ENCODE assay signal across 17 mouse cellular contexts in genomic region chr9:52152076-52152826, GRCm38 (mm10). TPM values are rescaled to one million over a fixed set of nuclear protein-coding genes. Genes with fewer than 3 reads are reported as not detected.
DNase-seq lines count a peak whose midpoint lies in the region; ATAC-seq and TF ChIP-seq lines count a peak whose summit lies in the region.
"Had no signal": no experiment of that assay in that cellular context is flagged by ENCODE, and none has a peak within 500 bp of the region (broad histone marks: within the 10 kb centered on the region; RNA-seq: fewer than 3 reads in every experiment).

No protein-coding gene starts in this region.

- no peaks in the 10 kb centered on the region for H3K9me3 ChIP-seq in forebrain, embryonic 10.5 days
- no peaks in the 10 kb centered on the region for H3K9me3 ChIP-seq in forebrain, embryonic 16.5 days (ENCODE audit: control insufficient read depth, low read length)
- no peaks in the 10 kb centered on the region for H3K9me3 ChIP-seq in forebrain, embryonic 12.5 days
- no peaks in the 10 kb centered on the region for H3K9me3 ChIP-seq in midbrain, embryonic 12.5 days
- no peaks in the 10 kb centered on the region for H3K9me3 ChIP-seq in neural tube, embryonic 15.5 days (replicated peaks)
- H3K9me3 ChIP-seq in intestine, embryonic 16.5 days (ENCODE audit: control insufficient read depth, low read length): no peaks in the 10 kb centered on the region
- H3K9me3 ChIP-seq: limb, embryonic 10.5 days; stomach, embryonic 15.5 days had no signal

- TF ChIP-seq POLR2A in thymus, adult 2 months (IDR thresholded peaks at IDR 0.05; ENCODE audit: control insufficient read depth, extremely low read depth, insufficient read depth, low read length, poor library complexity): no peak

- no peak overlapping the region for H3K4me2 ChIP-seq in forebrain, embryonic 16.5 days (ENCODE audit: low read length)
- H3K4me2 ChIP-seq in forebrain, embryonic 12.5 days: no peak overlapping the region
- no peak overlapping the region for H3K4me2 ChIP-seq in midbrain, embryonic 12.5 days (replicated peaks)
- no peak overlapping the region for H3K4me2 ChIP-seq in neural tube, embryonic 15.5 days
- H3K4me2 ChIP-seq in intestine, embryonic 16.5 days (ENCODE audit: low read depth, low read length): no peak overlapping the region
- H3K4me2 ChIP-seq: liver, embryonic 11.5 days; stomach, embryonic 15.5 days had no signal

- 38% methylated on average over 6 of the region's 6 CpGs for WGBS in forebrain, embryonic 10.5 days
- 35% methylated on average over 6 of the region's 6 CpGs for WGBS in forebrain, embryonic 16.5 days
- 29% methylated on average over 6 of the region's 6 CpGs for WGBS in forebrain, embryonic 12.5 days
- 26% methylated on average over 6 of the region's 6 CpGs for WGBS in midbrain, embryonic 12.5 days
- WGBS in neural tube, embryonic 15.5 days: 33% methylated on average over 6 of the region's 6 CpGs
- WGBS in intestine, embryonic 16.5 days: 76% methylated on average over 6 of the region's 6 CpGs
- WGBS in thymus, adult 2 months: 92% methylated on average over 6 of the region's 6 CpGs

- peaks cover 78% of the 10 kb centered on the region for H3K4me1 ChIP-seq in forebrain, embryonic 10.5 days
- peaks cover 29% of the 10 kb centered on the region for H3K4me1 ChIP-seq in forebrain, embryonic 16.5 days (replicated peaks; ENCODE audit: control insufficient read depth, insufficient read depth, low read length)
- H3K4me1 ChIP-seq in forebrain, embryonic 12.5 days: peaks cover 56% of the 10 kb centered on the region
- peaks cover 54% of the 10 kb centered on the region for H3K4me1 ChIP-seq in midbrain, embryonic 12.5 days
- H3K4me1 ChIP-seq in neural tube, embryonic 15.5 days: peaks cover 48% of the 10 kb centered on the region
- peaks cover 8% of the 10 kb centered on the region for H3K4me1 ChIP-seq in intestine, embryonic 16.5 days (ENCODE audit: control insufficient read depth, insufficient read depth, low read length)
- H3K4me1 ChIP-seq in thymus, adult 2 months (replicated peaks; ENCODE audit: control insufficient read depth, insufficient read depth, low read length): no peaks in the 10 kb centered on the region
- H3K4me1 ChIP-seq: stomach, embryonic 15.5 days had no signal

- no peak for ATAC-seq in forebrain, embryonic 16.5 days
- ATAC-seq in forebrain, embryonic 12.5 days (ENCODE audit: low FRiP score): no peak
- no peak for ATAC-seq in midbrain, embryonic 12.5 days (ENCODE audit: low FRiP score, low read depth)
- ATAC-seq in neural tube, embryonic 15.5 days (ENCODE audit: low FRiP score): no peak
- no peak for ATAC-seq in intestine, embryonic 16.5 days

- no peak overlapping the region for H3K9ac ChIP-seq in forebrain, embryonic 16.5 days (replicated peaks; ENCODE audit: low read depth, low read length)
- no peak overlapping the region for H3K9ac ChIP-seq in forebrain, embryonic 12.5 days
- H3K9ac ChIP-seq in midbrain, embryonic 12.5 days (replicated peaks): no peak overlapping the region
- no peak overlapping the region for H3K9ac ChIP-seq in neural tube, embryonic 15.5 days (replicated peaks)
- H3K9ac ChIP-seq in intestine, embryonic 16.5 days (ENCODE audit: low read depth, low read length): no peak overlapping the region
- H3K9ac ChIP-seq: stomach, embryonic 15.5 days had no signal

- no peaks in the 10 kb centered on the region for H3K36me3 ChIP-seq in forebrain, embryonic 10.5 days (replicated peaks)
- H3K36me3 ChIP-seq in forebrain, embryonic 16.5 days (ENCODE audit: control insufficient read depth, insufficient read depth): no peaks in the 10 kb centered on the region
- no peaks in the 10 kb centered on the region for H3K36me3 ChIP-seq in forebrain, embryonic 12.5 days (replicated peaks)
- no peaks in the 10 kb centered on the region for H3K36me3 ChIP-seq in midbrain, embryonic 12.5 days
- no peaks in the 10 kb centered on the region for H3K36me3 ChIP-seq in neural tube, embryonic 15.5 days
- no peaks in the 10 kb centered on the region for H3K36me3 ChIP-seq in intestine, embryonic 16.5 days (ENCODE audit: control insufficient read depth, insufficient read depth, low read length)
- H3K36me3 ChIP-seq in thymus, adult 2 months (ENCODE audit: control insufficient read depth, insufficient read depth, low read length): no peaks in the 10 kb centered on the region
- H3K36me3 ChIP-seq: limb, embryonic 10.5 days; stomach, embryonic 15.5 days had no signal

- DNase-seq in forebrain, embryonic 10.5 days (ENCODE audit: extremely low spot score, low spot score): no peak
- no peak for DNase-seq in cerebellum, postnatal 25 days
- no peak for DNase-seq in thymus, adult 2 months
- DNase-seq: cerebellum, adult 9-11 months; gastrocnemius, adult 2 months; heart, adult 18-20 months; kidney, postnatal 4 days; lung, adult 2 months had no signal

- no peaks in the 10 kb centered on the region for H3K27me3 ChIP-seq in forebrain, embryonic 10.5 days (ENCODE audit: poor library complexity, severe bottlenecking)
- H3K27me3 ChIP-seq in forebrain, embryonic 16.5 days (replicated peaks; ENCODE audit: control insufficient read depth, insufficient read depth, low read length): no peaks in the 10 kb centered on the region
- H3K27me3 ChIP-seq in forebrain, embryonic 12.5 days: no peaks in the 10 kb centered on the region
- H3K27me3 ChIP-seq in midbrain, embryonic 12.5 days: no peaks in the 10 kb centered on the region
- H3K27me3 ChIP-seq in neural tube, embryonic 15.5 days (replicated peaks): no peaks in the 10 kb centered on the region
- H3K27me3 ChIP-seq in intestine, embryonic 16.5 days (replicated peaks; ENCODE audit: control insufficient read depth, insufficient read depth, low read length): no peaks in the 10 kb centered on the region
- H3K27me3 ChIP-seq in thymus, adult 2 months (ENCODE audit: control insufficient read depth, insufficient read depth, low read length): no peaks in the 10 kb centered on the region
- H3K27me3 ChIP-seq: stomach, embryonic 15.5 days had no signal

- no peak for TF ChIP-seq CTCF in thymus, adult 2 months (IDR thresholded peaks at IDR 0.05; ENCODE audit: borderline replicate concordance, control insufficient read depth, extremely low read depth, insufficient read depth, low read length, poor library complexity)

- no peak overlapping the region; the same call in 1 of the 2 replicates for H3K4me3 ChIP-seq in forebrain, embryonic 10.5 days
- no peak overlapping the region for H3K4me3 ChIP-seq in forebrain, embryonic 16.5 days (replicated peaks; ENCODE audit: low read length)
- no peak overlapping the region for H3K4me3 ChIP-seq in forebrain, embryonic 12.5 days (replicated peaks)
- H3K4me3 ChIP-seq in midbrain, embryonic 12.5 days: no peak overlapping the region
- H3K4me3 ChIP-seq in neural tube, embryonic 15.5 days (replicated peaks): no peak overlapping the region
- no peak overlapping the region for H3K4me3 ChIP-seq in intestine, embryonic 16.5 days (ENCODE audit: low read length)
- no peak overlapping the region for H3K4me3 ChIP-seq in thymus, adult 2 months (ENCODE audit: control insufficient read depth, insufficient read depth, low read length)
- H3K4me3 ChIP-seq: gastrocnemius, adult 2 months; limb, embryonic 10.5 days; stomach, embryonic 15.5 days had no signal

- peak overlapping the region; percentile 48; the same call in 1 of the 2 replicates for H3K27ac ChIP-seq in forebrain, embryonic 10.5 days
- H3K27ac ChIP-seq in forebrain, embryonic 16.5 days (ENCODE audit: low read length): no peak overlapping the region
- peak overlapping the region; percentile 63 for H3K27ac ChIP-seq in forebrain, embryonic 12.5 days
- H3K27ac ChIP-seq in midbrain, embryonic 12.5 days (replicated peaks): peak overlapping the region; percentile 52
- H3K27ac ChIP-seq in neural tube, embryonic 15.5 days (replicated peaks): peak overlapping the region; percentile 68
- no peak overlapping the region for H3K27ac ChIP-seq in intestine, embryonic 16.5 days (ENCODE audit: low read length)
- no peak overlapping the region for H3K27ac ChIP-seq in thymus, adult 2 months (ENCODE audit: control insufficient read depth, insufficient read depth, low read length)
- H3K27ac ChIP-seq: gastrocnemius, adult 2 months; limb, embryonic 10.5 days; macrophage; stomach, embryonic 15.5 days had no signal

RNA-seq across cellular contexts. Expression of gene Zc3h12c, which starts 16.1 kb away (rescaled TPM):
- polyA plus RNA-seq in forebrain, embryonic 10.5 days (2016; fragmentation: Nextera tagmentation; extraction: Ambion mirVana): 5.8 and 6.0 TPM in 2 replicates
- polyA plus RNA-seq in forebrain, embryonic 16.5 days (2015; fragmentation: Nextera tagmentation; extraction: Ambion mirVana): 6.4 and 7.4 TPM in 2 replicates
- polyA plus RNA-seq in forebrain, embryonic 12.5 days (2016; fragmentation: Nextera tagmentation; extraction: Ambion mirVana): 12.6 and 12.8 TPM in 2 replicates
- 14.9 and 15.5 TPM in 2 replicates for polyA plus RNA-seq in midbrain, embryonic 12.5 days (2016; fragmentation: Nextera tagmentation; extraction: Ambion mirVana)
- polyA plus RNA-seq in neural tube, embryonic 15.5 days (2015; fragmentation: Nextera tagmentation; extraction: Ambion mirVana): 3.4 TPM in 2 replicates
- 1.0 and 1.2 TPM in 2 replicates for polyA plus RNA-seq in intestine, embryonic 16.5 days (2015; fragmentation: Nextera tagmentation; extraction: Ambion mirVana)
- 1.5 and 1.7 TPM in 2 replicates for polyA plus RNA-seq in thymus, adult 2 months (2012; rRNA removed)

Comparison
In these comparisons a context has a peak if more than half of its experiments do, and no peak if none do; other contexts are left out.
1. H3K27ac ChIP-seq: peak in forebrain, embryonic 10.5 days (single experiment), forebrain, embryonic 12.5 days (single experiment), midbrain, embryonic 12.5 days (single experiment) and neural tube, embryonic 15.5 days (single experiment); none in forebrain, embryonic 16.5 days (single experiment), intestine, embryonic 16.5 days (single experiment) and thymus, adult 2 months (single experiment).